Mouse (Mus musculus) bone marrow macrophage, adult 2 months (primary cell): ENCODE data around the gene Krtcap2. TPM values are rescaled to one million over a fixed set of nuclear protein-coding genes. Genes with fewer than 3 reads are reported as not detected.

Source experiments
- H3K27ac ChIP-seq: 2 replicates; pipeline ENCODE4 v1.5.1; 2012; ENCODE audit warnings: low read depth, low read length; ENCODE audit not compliant: insufficient read depth
- H3K4me1 ChIP-seq: 2 replicates; pipeline ENCODE4 v1.6.1; 2012; ENCODE audit warnings: low read length; ENCODE audit not compliant: control insufficient read depth, insufficient read depth
- H3K4me3 ChIP-seq: 2 replicates; pipeline ENCODE4 v1.5.1; 2012; ENCODE audit warnings: mild to moderate bottlenecking, low read length, moderate library complexity; ENCODE audit not compliant: insufficient read depth
- CTCF ChIP-seq: IDR thresholded peaks from 2 replicates; pipeline ENCODE4 v1.5.1; 2012; ENCODE audit warnings: low read depth, mild to moderate bottlenecking, low read length, moderate library complexity
- POLR2A ChIP-seq: IDR thresholded peaks from 2 replicates; pipeline ENCODE4 v1.6.1; 2012; ENCODE audit warnings: mild to moderate bottlenecking, low read depth, low read length, borderline replicate concordance
- polyA plus RNA-seq: library from polyadenylated mRNA; stranded (reverse); fragments of >200 nt; gene quantifications from 2 replicates; pipeline ENCODE4 v1.2.4, GENCODE M21; 2012; ENCODE audit not compliant: missing spikeins, insufficient read depth, insufficient read length

Krtcap2 gene
- polyA plus RNA-seq, 1 experiment, result 97.0 TPM

- Histone ChIP-seq H3K4me3 (no peak overlapping the region), H3K27ac (no peak overlapping the region), H3K4me1 (peaks cover 36% of the 10 kb centered on the region)
- TF ChIP-seq CTCF (no peak), POLR2A (no peak)
Measured at GRCm38 (mm10) chr3:89293247-89293918, 47.6 kb downstream of the Krtcap2 start.

- TF ChIP-seq POLR2A (no peak), CTCF (no peak)
- no peak overlapping the region for H3K4me3 ChIP-seq
- no peak overlapping the region for H3K27ac ChIP-seq
- peaks cover 29% of the 10 kb centered on the region for H3K4me1 ChIP-seq
Measured at GRCm38 (mm10) chr3:89294195-89294594, 48.4 kb downstream of the Krtcap2 start.

GRCm38 (mm10) chr3:89295685-89296230, 50.0 kb downstream of the Krtcap2 start:
- Histone ChIP-seq H3K4me3 (no peak overlapping the region), H3K27ac (peak overlapping the region; percentile 79), H3K4me1 (peaks cover 34% of the 10 kb centered on the region)
- TF ChIP-seq POLR2A (no peak), CTCF (no peak)

GRCm38 (mm10) chr3:89296761-89297396, 51.1 kb downstream of the Krtcap2 start:
- Histone ChIP-seq H3K4me1 (peaks cover 34% of the 10 kb centered on the region), H3K4me3 (no peak overlapping the region), H3K27ac (peak overlapping the region; percentile 6; the same call in 1 of the 2 replicates)
- TF ChIP-seq POLR2A (no peak), CTCF (no peak)

GRCm38 (mm10) chr3:89298908-89299307, 53.1 kb downstream of the Krtcap2 start:
- TF ChIP-seq CTCF, result no peak
- TF ChIP-seq POLR2A, result no peak

GRCm38 (mm10) chr3:89299499-89299898, 53.7 kb downstream of the Krtcap2 start:
- Histone ChIP-seq H3K27ac (no peak overlapping the region), H3K4me3 (peak overlapping the region; percentile 23; the same call in 1 of the 2 replicates), H3K4me1 (peaks cover 34% of the 10 kb centered on the region)
- no peak for TF ChIP-seq POLR2A
- no peak for TF ChIP-seq CTCF

More at GRCm38 (mm10) chr3:89298908-89299307, 53.1 kb downstream of the Krtcap2 start:
- Histone ChIP-seq H3K4me1 (peaks cover 34% of the 10 kb centered on the region), H3K27ac (no peak overlapping the region), H3K4me3 (no peak overlapping the region)

Other genes with a start within 250 kb of the Krtcap2 start
- gene Rusc1, start 152.7 kb upstream of the Krtcap2 start, polyA plus RNA-seq, result 22.0 and 28.2 TPM in 2 replicates
- not detected in 2 replicates for gene Gm43738, start 144.9 kb upstream of the Krtcap2 start, polyA plus RNA-seq
- gene Fdps, start 144.0 kb upstream of the Krtcap2 start, polyA plus RNA-seq, result 37.5 and 42.2 TPM in 2 replicates
- gene Pklr, start 109.8 kb upstream of the Krtcap2 start, polyA plus RNA-seq, result not detected in 2 replicates
- gene Hcn3, start 85.8 kb upstream of the Krtcap2 start, polyA plus RNA-seq, result 0.47 TPM in 1 of 2 replicates, not detected in the other
- gene Clk2, start 81.2 kb upstream of the Krtcap2 start, polyA plus RNA-seq, result 52.5 and 61.4 TPM in 2 replicates
- gene Scamp3, start 68.5 kb upstream of the Krtcap2 start, polyA plus RNA-seq, result 76.5 and 77.9 TPM in 2 replicates
- gene Fam189b, start 62.8 kb upstream of the Krtcap2 start, polyA plus RNA-seq, result 17.4 TPM in 2 replicates
- gene Gba, start 43.0 kb upstream of the Krtcap2 start, polyA plus RNA-seq, result 130 and 141 TPM in 2 replicates
- 1.1 TPM in 1 of 2 replicates, not detected in the other for gene Thbs3, start 30.8 kb upstream of the Krtcap2 start, polyA plus RNA-seq
- 66.1 and 66.8 TPM in 2 replicates for gene Mtx1, start 18.9 kb upstream of the Krtcap2 start, polyA plus RNA-seq
- gene Muc1, start 16.9 kb upstream of the Krtcap2 start, polyA plus RNA-seq, result 0.47 TPM in 1 of 2 replicates, not detected in the other
- gene Trim46, start 343 bp downstream of the Krtcap2 start, polyA plus RNA-seq, result 0.34 and 0.84 TPM in 2 replicates
- 62.0 and 66.3 TPM in 2 replicates for gene Dpm3, start 13.4 kb downstream of the Krtcap2 start, polyA plus RNA-seq
- gene Slc50a1, start 24.6 kb downstream of the Krtcap2 start, polyA plus RNA-seq, result 42.7 and 55.2 TPM in 2 replicates
- 0.96 TPM in 1 of 2 replicates, not detected in the other for gene Efna1, start 35.2 kb downstream of the Krtcap2 start, polyA plus RNA-seq
- not detected in 2 replicates for gene Efna3, start 77.0 kb downstream of the Krtcap2 start, polyA plus RNA-seq
- not detected in 2 replicates for gene Efna4, start 92.1 kb downstream of the Krtcap2 start, polyA plus RNA-seq
- 315 and 328 TPM in 2 replicates for gene Adam15, start 104.0 kb downstream of the Krtcap2 start, polyA plus RNA-seq
- not detected in 2 replicates for gene Dcst2, start 116.0 kb downstream of the Krtcap2 start, polyA plus RNA-seq
- gene Dcst1, start 119.3 kb downstream of the Krtcap2 start, polyA plus RNA-seq, result not detected in 2 replicates
- 66.0 and 75.2 TPM in 2 replicates for gene Zbtb7b, start 148.8 kb downstream of the Krtcap2 start, polyA plus RNA-seq
- not detected in 2 replicates for gene Lenep, start 156.8 kb downstream of the Krtcap2 start, polyA plus RNA-seq
- 17.7 and 20.5 TPM in 2 replicates for gene Flad1, start 165.9 kb downstream of the Krtcap2 start, polyA plus RNA-seq
- 46.6 and 55.2 TPM in 2 replicates for gene Cks1b, start 172.4 kb downstream of the Krtcap2 start, polyA plus RNA-seq
- gene Shc1, start 172.5 kb downstream of the Krtcap2 start, polyA plus RNA-seq, result 56.0 and 56.8 TPM in 2 replicates
- gene Pygo2, start 184.2 kb downstream of the Krtcap2 start, polyA plus RNA-seq, result 25.3 and 28.0 TPM in 2 replicates
- gene Pbxip1, start 190.7 kb downstream of the Krtcap2 start, polyA plus RNA-seq, result 14.1 and 17.3 TPM in 2 replicates
- 25.9 and 26.8 TPM in 2 replicates for gene Pmvk, start 208.6 kb downstream of the Krtcap2 start, polyA plus RNA-seq